Mouse (Mus musculus): ENCODE results near the gene Tnxb.

- no peak for TF ChIP-seq EP300 (optimal IDR thresholded peaks at IDR 0.05)
- TF ChIP-seq CTCF (IDR thresholded peaks at IDR 0.05; ENCODE audit: low read depth) = no peak
These were observed 69.9 kb downstream of the Tnxb start for GRCm38 (mm10) chr17:34740280-34740679.

Data from stomach, postnatal 0 days (tissue).